Mouse (Mus musculus) 3134 (cell line): Measurements from ENCODE around the gene Cst6.

ENCODE experiments used
- DNase-seq: peaks from one replicate; pipeline ENCODE4 v3.0.0-alpha.2; 2011; ENCODE audit warnings: low spot score; ENCODE audit not compliant: insufficient read length; ENCODE audit errors: extremely low read depth

The Cst6 gene

DNA sequence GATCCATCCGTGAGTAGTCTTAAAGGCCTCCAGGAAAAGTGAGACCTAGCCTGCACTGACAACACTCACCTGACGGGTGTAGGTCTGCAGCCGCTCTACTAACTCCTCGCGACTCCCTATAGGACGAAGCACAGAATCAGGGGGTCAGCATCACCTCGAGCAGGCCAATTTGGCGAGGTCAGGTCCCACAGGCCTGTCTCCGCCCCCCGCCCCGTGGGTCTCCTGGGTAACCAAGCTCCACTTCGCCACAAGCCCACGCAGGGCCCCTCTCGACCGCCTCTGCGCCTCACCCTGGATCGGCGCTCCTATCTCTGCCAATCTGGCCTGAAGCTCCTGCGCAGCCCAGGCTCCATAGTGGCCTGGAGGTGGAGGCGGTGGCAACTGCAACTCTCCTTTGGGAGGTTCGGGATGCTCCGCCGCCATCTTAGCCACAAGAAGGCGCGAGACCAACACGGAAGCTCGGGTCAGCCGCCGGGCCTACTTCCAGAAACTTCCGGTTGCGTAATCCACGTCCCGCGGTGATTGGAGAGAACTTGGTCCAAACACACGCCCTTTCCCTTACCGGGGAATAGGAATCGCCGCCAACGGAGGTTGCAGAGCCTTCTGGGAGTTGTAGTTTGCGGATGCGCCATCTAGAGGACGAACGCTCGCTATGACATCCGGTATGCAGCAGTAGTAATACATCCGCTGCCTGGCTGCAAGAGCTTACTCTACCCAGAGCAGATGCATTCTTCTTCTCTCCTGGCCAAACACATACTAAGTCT lies 54.2 kb downstream of the Cst6 start, which contains the start of gene Sf3b2:
Gene Sf3b2, minus strand, starts transcription at position 484 of the 764 bp plus-strand sequence.
- DNase-seq, result peak; percentile 96
